Mouse (Mus musculus) ovary, postnatal 14 days (tissue): ENCODE measurements around the gene Cct5.
"Not testable (repeated sequence)": the region's sequence is repeated elsewhere in the genome, so short reads cannot be mapped to it uniquely, and the experiment has no call there.

Experiments used
- DNase-seq: peaks from one replicate; pipeline ENCODE4 v3.0.0; 2022; ENCODE audit warnings: low spot score

Cct5 gene

GRCm38 (mm10) chr15:31599834-31600233 is 1.8 kb downstream of the Cct5 start:
- DNase-seq: no peak

- DNase-seq: no peak
Observed at GRCm38 (mm10) chr15:31595651-31596050, 6.0 kb downstream of the Cct5 start.

GRCm38 (mm10) chr15:31594260-31594659 is 7.3 kb downstream of the Cct5 start:
- DNase-seq: no peak

GRCm38 (mm10) chr15:31592531-31592930 is 9.1 kb downstream of the Cct5 start:
- no peak for DNase-seq

GRCm38 (mm10) chr15:31590176-31590575 is 11.4 kb downstream of the Cct5 start:
- DNase-seq: no peak

GRCm38 (mm10) chr15:31588989-31589640 is 12.5 kb downstream of the Cct5 start:
- DNase-seq: no peak

GRCm38 (mm10) chr15:31587789-31588188 is 13.8 kb downstream of the Cct5 start:
- no peak for DNase-seq

GRCm38 (mm10) chr15:31586519-31586918 is 15.1 kb downstream of the Cct5 start:
- peak; percentile 85 for DNase-seq

- no peak for DNase-seq
Observed at GRCm38 (mm10) chr15:31586088-31586487, 15.5 kb downstream of the Cct5 start.

- no peak for DNase-seq
Observed at GRCm38 (mm10) chr15:31585238-31585637, 16.4 kb downstream of the Cct5 start.

GRCm38 (mm10) chr15:31583304-31584085 is 18.1 kb downstream of the Cct5 start:
- no peak for DNase-seq

GRCm38 (mm10) chr15:31581086-31581485 is 20.5 kb downstream of the Cct5 start:
- not testable (repeated sequence) for DNase-seq

GRCm38 (mm10) chr15:31576076-31576475 is 25.5 kb downstream of the Cct5 start:
- no peak for DNase-seq

- DNase-seq: no peak
Observed at GRCm38 (mm10) chr15:31573692-31574091, 27.9 kb downstream of the Cct5 start.

GRCm38 (mm10) chr15:31573287-31573686 is 28.3 kb downstream of the Cct5 start:
- no peak for DNase-seq

- DNase-seq: no peak
Observed at GRCm38 (mm10) chr15:31571906-31572722, 29.5 kb downstream of the Cct5 start.

- DNase-seq: no peak
Observed at GRCm38 (mm10) chr15:31570959-31571358, 30.6 kb downstream of the Cct5 start.

- DNase-seq: peak; percentile 34
Observed at GRCm38 (mm10) chr15:31569325-31570022, 32.1 kb downstream of the Cct5 start.

- peak; percentile 26 for DNase-seq
Observed at GRCm38 (mm10) chr15:31568581-31568996, 33.0 kb downstream of the Cct5 start.

GRCm38 (mm10) chr15:31567431-31567830 is 34.2 kb downstream of the Cct5 start:
- DNase-seq: no peak

GRCm38 (mm10) chr15:31565786-31566185 is 35.8 kb downstream of the Cct5 start:
- DNase-seq: no peak

GRCm38 (mm10) chr15:31565184-31565583 is 36.4 kb downstream of the Cct5 start, which contains the start of gene Cmbl:
Gene Cmbl, plus strand, starts transcription at chr15:31565389.
- DNase-seq: no peak
